Mouse (Mus musculus) adrenal gland, adult 18-20 months (tissue): ENCODE data around the gene Chn2. TPM values are rescaled to one million over a fixed set of nuclear protein-coding genes. Genes with fewer than 3 reads are reported as not detected.

ENCODE experiments used
- DNase-seq, 2 experiments: peaks; one replicate each; pipeline ENCODE4 v3.0.0; 2021 to 2022; ENCODE audit warnings: low spot score in 2 of 2
- total RNA-seq, 2 experiments: library from RNA; stranded (reverse); gene quantifications; 1 replicate in 1 of 2; 2 replicates in 1 of 2; pipeline ENCODE4 v1.2.3; 2021

Gene Chn2
- total RNA-seq, 2 experiments from 2014 or later: 7.7 to 12.5 TPM

DNA sequence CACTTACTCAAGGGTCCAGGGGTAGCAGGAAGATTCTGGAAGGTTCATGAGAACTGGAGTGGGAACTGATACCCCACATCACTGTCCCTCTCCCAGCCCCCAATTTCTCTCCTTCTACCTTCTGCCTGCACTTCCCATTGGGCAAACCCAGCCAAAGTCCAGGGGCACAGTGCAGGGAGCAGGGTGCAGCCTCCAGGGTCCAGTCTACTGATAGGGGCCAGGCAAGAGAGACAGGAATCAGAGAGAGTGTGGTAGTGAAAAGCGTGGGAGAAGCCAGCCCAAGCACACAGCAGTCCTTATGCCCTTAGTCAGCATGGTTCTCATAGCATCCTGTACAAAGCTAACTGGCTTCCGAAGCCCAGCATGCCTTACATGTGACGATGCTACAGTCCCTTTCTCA is 187.7 kb downstream of the Chn2 start:
- DNase-seq: no peak

DNA sequence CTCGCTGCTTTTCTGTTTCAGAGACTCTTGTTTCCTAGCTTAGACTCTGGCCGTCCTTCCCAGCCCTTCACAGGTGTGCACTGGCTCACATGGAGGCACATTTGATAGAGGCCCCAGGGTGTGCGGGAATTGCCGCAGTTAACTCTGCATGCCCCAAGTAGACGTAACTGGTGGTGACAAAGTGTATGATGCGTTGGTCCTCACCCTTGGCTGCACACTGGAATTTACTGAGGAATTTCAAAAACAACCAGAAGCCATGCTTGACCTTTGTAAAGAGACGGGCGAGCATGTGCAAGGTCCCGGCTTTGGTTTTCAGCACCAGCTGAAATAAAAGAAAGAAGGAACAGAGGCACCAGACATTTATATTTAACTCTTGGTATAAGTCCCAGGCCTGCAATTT is 189.1 kb downstream of the Chn2 start:
- DNase-seq: no peak

DNA sequence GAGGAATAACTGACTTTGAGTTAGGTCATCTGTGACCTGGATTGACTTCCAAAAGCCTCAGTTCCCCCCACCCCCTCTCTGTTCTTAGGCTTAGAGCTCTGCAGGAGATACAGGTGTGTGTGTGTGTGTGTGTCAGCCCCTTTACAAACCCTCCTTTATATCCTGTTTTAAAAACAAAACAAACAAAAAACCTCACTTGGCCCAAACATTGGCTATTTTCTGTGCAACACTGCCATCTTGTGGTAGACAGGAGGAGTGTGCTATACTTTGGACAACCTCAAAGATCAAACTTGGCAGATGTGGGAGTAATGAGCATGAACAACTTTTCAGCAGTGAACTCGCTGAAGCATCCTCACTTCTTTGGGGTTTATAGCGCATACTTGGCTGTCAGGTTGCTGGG is 189.5 kb downstream of the Chn2 start:
- peak; percentile 40 to 50 for DNase-seq

DNA sequence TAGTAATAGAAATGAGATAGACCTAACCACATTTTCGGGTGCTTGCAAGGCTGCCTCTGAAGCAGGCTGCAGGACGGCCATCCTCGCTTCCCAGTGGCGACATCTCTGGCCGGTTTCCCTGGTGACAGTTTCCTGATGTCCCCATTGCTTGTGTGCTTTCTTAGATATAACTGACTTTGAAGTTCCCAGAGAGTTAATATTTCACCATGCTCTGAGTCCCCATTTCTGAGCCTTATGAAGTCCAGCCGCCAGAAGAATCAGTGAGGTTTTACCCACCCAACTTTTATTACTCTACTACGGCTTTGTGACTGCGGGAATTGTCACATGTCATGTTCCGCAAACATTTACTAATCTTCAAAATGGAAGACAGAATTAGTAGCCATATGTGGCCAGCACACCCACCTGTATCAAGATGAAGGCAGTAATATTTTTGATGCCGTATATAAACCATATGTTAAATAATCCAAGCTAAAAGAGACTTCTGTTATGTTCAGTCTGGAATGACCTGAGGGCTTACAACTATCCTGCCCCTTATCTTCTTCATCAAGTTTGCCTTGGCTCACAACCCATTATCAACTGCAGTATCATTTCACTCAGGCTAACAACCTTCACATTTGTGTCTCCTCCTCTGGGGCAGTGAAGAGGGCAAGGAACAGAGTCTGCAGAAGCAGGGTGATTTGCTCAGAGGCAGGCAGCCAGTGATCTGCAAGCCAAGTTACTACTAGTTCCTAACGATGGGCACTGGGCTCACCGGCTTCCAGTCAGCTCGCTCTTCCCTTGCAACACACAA is 192.6 kb downstream of the Chn2 start:
- DNase-seq: no peak

DNA sequence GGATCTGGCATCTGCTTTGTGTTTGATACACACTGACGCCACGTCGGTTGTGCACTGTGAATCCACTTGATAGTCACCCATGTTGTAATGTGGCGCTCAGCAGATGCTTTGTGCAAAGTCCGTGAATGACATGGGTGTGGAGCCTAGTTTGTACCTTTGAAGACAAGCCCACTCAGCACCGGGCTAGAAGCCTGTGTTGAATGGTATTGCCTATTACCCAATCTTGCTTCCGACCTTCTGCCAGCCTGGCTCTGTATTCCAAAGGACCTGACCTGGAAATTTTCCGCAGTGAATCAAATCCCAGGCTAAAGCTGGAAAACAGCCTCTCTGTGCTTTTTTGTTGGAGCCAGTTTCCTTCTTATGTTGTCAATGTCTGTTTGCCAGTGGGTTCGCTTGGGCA is 197.1 kb downstream of the Chn2 start:
- DNase-seq: no peak

DNA sequence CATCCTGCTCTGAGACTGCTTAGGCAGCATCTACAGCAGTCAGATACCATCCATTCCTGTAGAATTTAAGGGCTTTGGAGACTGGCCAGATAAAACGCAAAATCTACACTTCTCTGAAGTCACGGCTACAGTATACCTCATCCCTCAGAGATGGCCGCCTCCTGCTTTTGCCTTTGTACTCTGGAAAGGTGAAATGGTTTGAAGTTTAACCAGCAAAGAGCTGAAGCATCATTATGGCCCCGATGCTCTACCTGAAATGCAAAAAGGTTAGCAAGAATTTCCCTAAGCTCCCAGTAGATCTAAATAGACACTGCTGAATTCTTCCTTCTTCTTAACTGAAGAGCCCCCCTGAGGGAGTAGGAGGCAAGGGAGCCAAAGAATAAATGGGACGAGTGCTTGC is 202.4 kb downstream of the Chn2 start:
- DNase-seq: no peak

DNA sequence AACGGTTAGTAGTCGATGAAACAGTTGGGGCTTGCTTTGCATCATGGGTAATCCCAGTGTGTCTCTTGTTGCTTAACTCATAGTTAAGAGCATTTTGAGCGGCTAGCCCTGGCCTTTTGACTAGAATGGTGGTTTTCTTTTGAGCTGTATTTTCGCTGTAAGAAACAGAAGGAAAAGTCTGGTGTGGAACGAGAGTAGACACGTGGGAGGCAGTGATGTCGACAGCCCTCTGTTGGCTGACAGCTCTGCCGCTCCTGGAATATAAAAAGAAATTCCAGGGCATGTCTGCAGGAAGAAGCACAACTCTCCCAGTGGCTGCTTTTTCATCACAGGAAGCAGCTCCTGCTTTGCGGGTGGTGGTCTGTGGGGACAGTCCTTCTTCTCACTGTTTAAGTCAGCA is 202.9 kb downstream of the Chn2 start:
- no peak for DNase-seq

DNA sequence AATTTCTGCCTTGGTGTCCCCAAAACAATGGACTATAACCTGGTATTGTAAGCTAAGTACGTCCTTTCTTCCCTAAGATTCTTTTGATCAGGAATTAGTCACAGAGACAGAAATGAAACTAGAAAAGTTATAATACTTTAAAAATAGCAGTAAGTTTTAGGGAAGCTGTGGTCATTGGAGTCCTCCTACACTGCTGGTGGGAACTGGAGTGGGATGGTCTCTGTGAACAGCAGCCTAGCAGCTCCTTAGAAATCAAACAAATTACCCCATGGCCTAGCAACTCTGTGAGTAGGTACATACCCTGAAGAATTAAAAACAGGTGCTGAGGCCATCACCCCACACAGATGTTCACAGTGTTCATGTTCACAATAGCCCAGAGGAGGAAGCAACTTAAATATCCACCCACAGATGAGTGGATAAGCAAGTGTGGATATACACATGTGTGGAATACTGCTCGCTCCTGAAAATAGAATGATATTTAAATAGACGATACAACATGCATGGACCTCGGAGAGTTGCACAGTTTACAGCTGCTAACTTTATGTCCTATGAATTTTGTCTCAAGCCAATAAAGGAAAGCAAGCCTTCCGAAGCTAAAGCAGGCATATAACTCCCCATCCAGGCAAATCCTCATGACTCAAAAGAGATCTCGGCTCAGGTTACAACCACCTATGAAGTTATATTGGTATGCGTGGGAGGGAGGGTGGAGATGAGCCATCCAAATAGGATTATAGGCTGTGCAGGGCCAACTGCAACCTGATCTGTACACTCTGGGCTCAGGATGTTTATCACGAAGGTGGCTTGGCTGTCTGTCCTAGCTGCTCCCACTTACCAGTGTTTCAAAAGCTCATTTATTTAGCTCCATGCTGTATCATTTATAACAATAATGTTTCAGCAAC is 209.2 kb downstream of the Chn2 start:
- no peak for DNase-seq

DNA sequence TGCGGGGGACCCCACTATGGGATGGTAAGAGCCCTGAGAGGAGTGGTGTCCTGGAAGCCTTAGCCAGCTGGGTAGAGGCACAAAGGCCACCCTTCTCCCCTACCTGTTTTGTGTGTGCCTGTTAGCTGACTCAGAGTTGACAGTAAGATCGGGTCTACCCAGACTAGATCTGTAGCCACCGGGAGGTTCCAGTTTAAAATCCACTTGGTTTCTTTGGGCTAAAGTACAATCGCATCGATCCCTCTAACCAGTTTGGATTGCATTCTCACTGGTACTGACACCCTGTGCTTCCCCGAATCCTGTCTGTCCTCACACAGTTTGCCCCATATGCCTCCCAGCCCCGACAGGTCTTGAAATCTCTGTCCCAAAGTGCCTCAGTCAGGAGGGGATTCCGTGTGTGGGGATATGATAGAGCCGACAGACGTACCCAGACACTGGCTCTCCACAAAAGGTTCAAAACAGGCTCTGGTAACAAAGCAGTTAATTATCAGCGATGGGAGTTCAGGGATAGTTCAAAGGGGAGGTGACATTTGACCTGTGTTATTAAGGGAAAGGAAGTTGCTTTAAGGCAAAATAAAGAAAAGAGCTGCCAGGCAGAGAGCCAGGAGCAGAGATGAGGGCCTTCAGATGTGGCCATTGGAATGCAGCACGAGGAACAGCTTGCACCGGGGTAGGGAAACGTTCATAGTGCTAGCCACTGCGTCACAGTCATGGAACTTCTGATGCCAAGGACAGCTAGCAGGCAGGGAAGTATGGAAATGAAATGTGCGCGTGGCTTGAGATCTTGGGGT is 212.2 kb downstream of the Chn2 start:
- DNase-seq: no peak

DNA sequence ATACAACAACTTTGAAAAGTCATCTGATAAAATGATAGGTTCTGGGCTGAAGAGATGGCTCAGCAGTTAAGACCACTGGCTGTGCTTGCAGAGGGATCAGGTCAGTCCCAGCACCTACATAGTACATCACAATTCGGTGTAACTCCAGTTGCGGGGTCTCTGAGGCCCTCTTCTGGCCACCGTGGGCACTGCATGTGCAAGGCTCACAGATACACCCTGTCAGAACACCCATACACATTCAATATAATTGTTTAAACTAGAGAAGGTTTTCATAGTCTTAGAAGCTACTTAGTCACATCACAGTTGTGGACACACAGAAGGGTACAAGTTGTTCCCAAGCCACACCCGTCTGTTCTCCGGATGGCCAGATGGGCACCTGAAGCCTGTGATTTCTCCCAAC is 213.9 kb downstream of the Chn2 start:
- peak; percentile 31 to 41 for DNase-seq

DNA sequence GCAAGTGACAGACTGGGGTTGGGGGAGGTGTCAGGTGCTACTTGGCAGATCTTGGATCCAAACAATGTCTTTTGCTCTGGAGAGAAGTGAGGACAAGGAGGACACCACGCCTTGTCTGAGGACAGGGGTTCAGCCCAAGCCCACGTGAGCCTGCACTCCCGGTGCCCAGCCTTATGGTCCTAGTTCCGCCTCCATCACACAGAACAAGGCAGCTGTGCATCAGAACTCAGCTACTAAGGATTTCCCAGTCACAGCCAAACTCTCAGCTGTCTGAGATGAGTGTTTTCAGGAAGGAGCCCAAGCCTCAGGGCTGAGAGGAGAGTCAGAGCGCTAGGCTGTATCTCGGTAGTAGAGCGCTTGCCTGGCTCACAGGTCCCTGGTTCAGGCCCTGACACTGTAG is 214.5 kb downstream of the Chn2 start:
- DNase-seq: no peak

DNA sequence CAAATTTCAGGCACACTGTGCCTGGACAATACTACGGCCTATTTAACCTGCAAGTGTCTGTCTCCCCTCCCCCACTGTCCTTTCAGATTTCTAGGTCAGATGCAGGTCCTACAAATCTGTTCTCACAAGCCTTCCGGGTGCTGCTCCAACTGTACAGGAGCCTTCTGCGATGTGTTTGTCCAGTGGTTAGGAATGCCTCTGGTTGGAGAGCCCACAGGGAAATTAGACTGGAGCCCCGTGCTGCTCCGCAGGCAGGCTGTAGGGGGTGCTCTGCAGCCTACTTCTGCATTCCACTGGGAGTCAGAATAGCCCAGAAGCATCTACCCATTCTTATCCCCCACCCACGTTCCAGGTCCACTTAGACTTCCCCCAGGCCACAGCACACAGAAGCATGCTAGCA is 215.4 kb downstream of the Chn2 start:
- DNase-seq: peak in 1 of 2 experiments; percentile 39

DNA sequence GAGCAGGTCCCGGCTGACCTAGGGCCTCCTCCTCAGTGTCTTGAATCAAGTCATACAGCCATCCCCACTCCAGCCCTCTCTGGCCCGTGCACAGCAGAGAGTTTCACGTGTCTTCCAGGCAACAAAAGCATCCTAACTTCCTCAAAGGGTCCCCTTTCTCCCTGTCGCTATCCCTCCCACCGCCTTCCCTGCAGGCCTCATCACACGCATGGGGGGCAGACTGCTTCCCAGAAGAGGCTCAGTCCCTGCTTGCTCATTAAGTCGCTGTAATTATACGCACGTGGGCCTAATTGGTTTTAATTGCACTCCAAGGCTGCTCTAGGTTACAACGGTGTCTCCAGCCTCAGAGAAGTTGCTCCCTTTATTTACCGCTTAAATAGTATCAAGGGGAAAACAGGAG is 216.0 kb downstream of the Chn2 start:
- DNase-seq: no peak

DNA sequence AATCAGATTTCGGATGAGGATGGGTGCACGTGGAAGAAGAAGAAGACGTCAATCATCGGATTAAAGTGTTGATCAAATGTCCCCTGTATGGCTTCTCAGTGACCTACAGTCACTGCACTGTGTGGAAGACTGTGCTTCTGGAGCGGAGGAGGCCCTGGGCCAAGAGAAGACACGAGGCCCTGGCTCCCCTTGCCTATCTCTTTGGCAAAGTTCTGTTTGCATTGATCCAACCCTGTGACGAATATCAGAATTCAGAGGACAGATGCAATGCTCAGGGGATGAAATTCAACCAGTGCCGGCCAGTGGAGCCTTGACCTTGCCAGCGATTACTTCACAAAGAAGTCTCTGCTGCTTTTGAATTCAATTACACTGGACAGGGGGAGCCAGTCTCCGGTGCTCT is 217.0 kb downstream of the Chn2 start:
- DNase-seq: no peak

DNA sequence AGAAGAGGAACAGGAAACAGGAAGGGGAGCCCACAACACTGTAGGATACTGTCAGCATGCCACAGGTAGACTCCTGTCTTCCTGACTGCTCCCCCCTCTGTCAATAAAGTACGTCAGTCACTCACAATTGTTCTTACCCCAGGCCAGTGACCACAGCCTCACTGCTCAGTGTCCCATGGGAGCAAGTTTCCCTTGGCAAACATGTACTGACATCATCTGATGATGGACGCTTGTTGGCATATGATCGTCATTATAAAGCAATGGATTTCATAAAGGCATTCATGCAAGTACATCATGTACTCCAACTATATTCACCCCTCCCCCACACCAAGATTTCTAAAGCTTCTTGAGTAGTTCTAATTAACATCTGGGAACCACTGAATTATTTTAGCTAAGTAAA is 218.2 kb downstream of the Chn2 start:
- DNase-seq: no peak

DNA sequence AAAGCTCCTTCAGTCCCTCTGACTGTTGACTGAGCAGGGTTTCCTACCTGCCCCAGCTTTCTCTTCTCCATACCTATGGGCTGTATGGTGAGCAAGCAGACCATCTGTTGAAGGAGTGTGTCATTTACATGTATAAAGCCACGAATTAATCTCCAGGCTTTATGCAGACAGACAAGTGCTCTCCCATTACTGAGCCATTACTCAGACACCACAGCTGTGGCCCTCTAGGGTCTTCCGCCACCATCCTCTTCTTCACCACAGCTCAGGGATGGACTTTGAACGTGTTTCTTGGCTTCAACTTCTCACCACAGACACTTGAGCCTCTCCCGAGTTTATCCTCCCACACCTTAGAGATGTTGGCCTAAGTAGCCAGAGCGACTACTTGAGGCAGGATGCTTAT is 219.1 kb downstream of the Chn2 start:
- no peak for DNase-seq

DNA sequence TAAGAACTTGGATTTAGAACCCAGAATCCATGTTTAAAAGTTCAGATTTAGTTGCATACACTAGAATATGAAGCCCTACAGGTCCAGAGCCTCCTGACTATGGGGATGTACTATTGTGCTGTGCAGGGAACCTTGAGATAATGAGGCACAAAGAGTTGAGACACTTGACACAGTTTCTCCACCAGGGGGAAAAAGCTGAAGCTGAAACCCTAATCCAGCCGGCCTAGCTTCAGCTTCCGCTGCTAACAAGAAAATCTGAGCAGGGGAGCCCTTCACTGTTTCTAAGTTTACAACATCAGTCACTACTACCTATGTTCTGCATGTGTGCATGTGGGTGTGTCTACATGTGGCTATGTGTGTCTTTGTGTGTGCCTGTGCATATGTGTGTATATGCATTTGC is 223.4 kb downstream of the Chn2 start:
- DNase-seq: no peak

DNA sequence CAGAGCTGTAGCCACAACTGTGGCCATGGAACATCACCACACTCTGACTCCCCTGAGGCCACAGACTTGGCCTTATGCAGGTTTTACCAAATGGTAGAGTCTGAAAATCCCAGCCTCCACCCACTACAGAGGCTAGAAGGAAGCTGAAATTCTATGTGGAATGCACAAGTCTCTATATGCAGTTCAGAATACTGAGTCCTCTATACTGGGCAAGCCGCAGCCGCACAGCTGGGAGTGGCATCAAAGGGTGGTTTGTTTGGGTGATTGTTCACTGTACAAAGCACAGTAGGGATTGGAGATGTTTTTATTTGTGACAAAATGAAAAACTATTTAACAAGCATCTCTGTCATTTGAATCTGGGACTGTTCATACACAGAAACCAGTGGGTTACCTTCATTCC is 224.5 kb downstream of the Chn2 start:
- no peak for DNase-seq

DNA sequence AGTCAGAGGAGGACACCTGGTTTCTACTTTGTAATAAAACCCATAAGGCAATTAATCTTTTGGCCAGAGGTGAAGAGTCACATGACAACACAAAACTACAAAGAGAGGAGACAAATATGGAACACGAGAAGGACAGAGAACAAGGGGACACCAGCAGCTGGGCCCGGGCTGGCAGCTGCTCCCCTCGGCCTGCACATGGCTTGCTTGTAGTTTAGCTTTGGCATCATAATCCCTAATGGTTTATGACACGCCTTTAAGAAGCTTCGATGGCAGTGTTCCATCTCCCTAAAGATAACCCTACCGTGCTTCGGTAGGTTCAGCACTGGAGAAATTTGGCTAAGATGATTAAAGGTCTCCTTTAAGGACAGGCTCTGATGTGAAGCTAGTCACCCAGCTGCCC is 225.2 kb downstream of the Chn2 start:
- DNase-seq: no peak

DNA sequence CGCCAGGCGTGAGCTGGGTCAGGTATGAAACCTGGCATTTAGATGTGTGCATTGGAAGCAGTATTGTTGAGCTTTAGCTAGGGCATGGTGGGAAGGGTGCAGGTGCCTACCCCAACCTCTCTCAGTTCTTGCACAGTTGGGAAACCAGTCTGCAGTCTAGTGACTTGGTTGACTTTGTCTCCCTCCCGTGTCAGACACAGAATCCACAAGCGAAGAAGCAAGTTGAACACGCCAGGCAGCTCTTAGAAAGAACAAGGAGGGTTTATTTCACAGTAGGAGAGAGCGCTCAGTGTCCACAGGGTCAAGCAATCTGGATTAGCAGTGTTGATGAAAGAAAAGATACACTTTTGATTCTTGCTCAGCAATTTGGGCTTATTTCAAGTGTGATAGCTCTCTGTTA is 226.0 kb downstream of the Chn2 start:
- no peak for DNase-seq

DNA sequence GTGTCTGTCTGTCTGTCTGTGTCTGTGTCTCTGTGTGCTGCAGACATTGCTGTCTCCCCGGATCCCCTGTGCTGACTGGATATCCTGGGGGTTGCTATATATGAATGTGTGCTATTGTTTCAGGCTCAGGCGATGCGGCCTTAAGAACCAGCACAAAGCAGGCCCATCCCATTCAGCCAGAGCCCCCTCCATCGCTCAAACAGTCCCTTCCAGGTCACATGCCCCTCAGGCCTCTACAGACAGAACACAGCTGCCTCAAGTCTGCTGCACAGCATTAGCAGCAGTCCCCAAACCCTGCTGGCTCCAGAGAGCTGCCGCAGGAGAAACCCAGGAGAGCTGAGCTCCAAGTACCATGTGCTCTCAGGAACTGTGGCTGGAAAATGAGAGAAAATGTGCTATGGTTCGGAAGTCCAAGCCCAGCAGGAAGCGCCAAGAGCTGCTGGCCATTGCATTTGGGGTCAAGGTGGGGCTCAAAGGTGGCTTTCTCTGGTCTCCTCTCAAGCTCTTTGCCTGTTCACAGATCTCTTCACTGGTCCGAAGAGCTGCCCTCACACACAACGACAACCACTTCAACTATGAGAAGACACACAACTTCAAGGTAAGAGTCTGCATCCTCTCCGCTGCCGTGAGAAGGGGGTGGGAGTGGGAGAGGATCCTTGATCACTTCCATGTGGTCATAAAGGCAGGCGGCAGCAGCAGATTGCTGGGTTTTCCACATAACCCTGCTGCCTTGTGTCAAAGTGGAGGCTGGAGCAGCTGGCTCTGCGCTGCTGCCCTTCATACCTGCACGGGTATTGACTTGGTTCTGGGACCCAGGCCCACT is 233.4 kb downstream of the Chn2 start:
- DNase-seq: no peak
